Mouse (Mus musculus): ENCODE measurements around the gene Sfxn4. TPM values are rescaled to one million over a fixed set of nuclear protein-coding genes. Genes with fewer than 3 reads are reported as not detected.

Gene Sfxn4
- polyA plus RNA-seq (2016; fragmentation: Nextera tagmentation; extraction: Ambion mirVana): 10.8 and 11.5 TPM in 2 replicates

- DNase-seq (ENCODE audit: extremely low spot score, low spot score): peak; percentile 92
- peak within 1 kb of the TSS; percentile 71 for H3K4me3 ChIP-seq
- peak within 1 kb of the TSS; percentile 87 for H3K27ac ChIP-seq
- no peaks in the 10 kb centered on the region for H3K27me3 ChIP-seq (ENCODE audit: poor library complexity, severe bottlenecking)
- H3K4me1 ChIP-seq: peaks cover 18% of the 10 kb centered on the region
- WGBS: 4% methylated on average over 30 of the region's 30 CpGs
- H3K9me3 ChIP-seq: no peaks in the 10 kb centered on the region
- peaks cover 30% of the 10 kb centered on the region for H3K36me3 ChIP-seq (replicated peaks)
Measured at GRCm38 (mm10) chr19:60860868-60861700, at the start of gene Sfxn4. Sfxn4 (minus strand) TSS chr19:60861479.

- Histone ChIP-seq H3K27me3 (ENCODE audit: poor library complexity, severe bottlenecking) (no peaks in the 10 kb centered on the region), H3K9me3 (no peaks in the 10 kb centered on the region), H3K4me1 (no peaks in the 10 kb centered on the region), H3K27ac (no peak overlapping the region), H3K36me3 (replicated peaks) (no peaks in the 10 kb centered on the region), H3K4me3 (no peak overlapping the region)
- DNase-seq (ENCODE audit: extremely low spot score, low spot score): no peak
Measured at GRCm38 (mm10) chr19:60910304-60910703, 49.0 kb upstream of the Sfxn4 start.

GRCm38 (mm10) chr19:60905477-60905876, 44.2 kb upstream of the Sfxn4 start:
- H3K27me3 ChIP-seq (ENCODE audit: poor library complexity, severe bottlenecking): no peaks in the 10 kb centered on the region
- DNase-seq (ENCODE audit: extremely low spot score, low spot score): no peak
- no peaks in the 10 kb centered on the region for H3K36me3 ChIP-seq (replicated peaks)
- no peaks in the 10 kb centered on the region for H3K4me1 ChIP-seq
- H3K9me3 ChIP-seq: no peaks in the 10 kb centered on the region
- H3K4me3 ChIP-seq: no peak overlapping the region
- whole genome bisulfite sequencing: 97% methylated on average over 5 of the region's 5 CpGs
- no peak overlapping the region for H3K27ac ChIP-seq

GRCm38 (mm10) chr19:60903971-60904370, 42.7 kb upstream of the Sfxn4 start:
- Histone ChIP-seq H3K36me3 (replicated peaks) (no peaks in the 10 kb centered on the region), H3K4me3 (no peak overlapping the region), H3K9me3 (no peaks in the 10 kb centered on the region), H3K27ac (no peak overlapping the region), H3K27me3 (ENCODE audit: poor library complexity, severe bottlenecking) (no peaks in the 10 kb centered on the region), H3K4me1 (no peaks in the 10 kb centered on the region)
- 82% methylated on average over 1 of the region's 1 CpGs for WGBS
- no peak for DNase-seq (ENCODE audit: extremely low spot score, low spot score)

GRCm38 (mm10) chr19:60903139-60903538, 41.9 kb upstream of the Sfxn4 start:
- no peak overlapping the region for H3K4me3 ChIP-seq
- no peak for DNase-seq (ENCODE audit: extremely low spot score, low spot score)
- no peaks in the 10 kb centered on the region for H3K4me1 ChIP-seq
- H3K9me3 ChIP-seq: no peaks in the 10 kb centered on the region
- no peaks in the 10 kb centered on the region for H3K36me3 ChIP-seq (replicated peaks)
- 89% methylated on average over 1 of the region's 1 CpGs for WGBS
- no peak overlapping the region for H3K27ac ChIP-seq
- H3K27me3 ChIP-seq (ENCODE audit: poor library complexity, severe bottlenecking): no peaks in the 10 kb centered on the region

GRCm38 (mm10) chr19:60895251-60895880, 34.1 kb upstream of the Sfxn4 start:
- H3K36me3 ChIP-seq (replicated peaks): no peaks in the 10 kb centered on the region
- H3K9me3 ChIP-seq: no peaks in the 10 kb centered on the region
- 25% methylated on average over 3 of the region's 3 CpGs for WGBS
- peaks cover 19% of the 10 kb centered on the region for H3K4me1 ChIP-seq
- no peak overlapping the region for H3K27ac ChIP-seq
- DNase-seq (ENCODE audit: extremely low spot score, low spot score): no peak
- no peaks in the 10 kb centered on the region for H3K27me3 ChIP-seq (ENCODE audit: poor library complexity, severe bottlenecking)
- H3K4me3 ChIP-seq: no peak overlapping the region

- Histone ChIP-seq H3K27ac (no peak overlapping the region), H3K4me1 (peaks cover 30% of the 10 kb centered on the region), H3K27me3 (ENCODE audit: poor library complexity, severe bottlenecking) (no peaks in the 10 kb centered on the region), H3K36me3 (replicated peaks) (no peaks in the 10 kb centered on the region), H3K9me3 (no peaks in the 10 kb centered on the region), H3K4me3 (peak overlapping the region; percentile 86; the same call in 1 of the 2 replicates)
- 18% methylated on average over 1 of the region's 1 CpGs for WGBS
- DNase-seq (ENCODE audit: extremely low spot score, low spot score): peak; percentile 49
Measured at GRCm38 (mm10) chr19:60891934-60892547, 30.8 kb upstream of the Sfxn4 start.

GRCm38 (mm10) chr19:60891123-60891470, 29.8 kb upstream of the Sfxn4 start:
- Histone ChIP-seq H3K4me3 (peak overlapping the region; percentile 86), H3K4me1 (peaks cover 30% of the 10 kb centered on the region), H3K27me3 (ENCODE audit: poor library complexity, severe bottlenecking) (no peaks in the 10 kb centered on the region), H3K9me3 (no peaks in the 10 kb centered on the region), H3K27ac (no peak overlapping the region), H3K36me3 (replicated peaks) (no peaks in the 10 kb centered on the region)
- no peak for DNase-seq (ENCODE audit: extremely low spot score, low spot score)
- 11% methylated on average over 4 of the region's 5 CpGs for WGBS

- under 1% methylated on average over 41 of the region's 41 CpGs for WGBS
- H3K4me3 ChIP-seq: peak overlapping the region; percentile 86
- H3K9me3 ChIP-seq: no peaks in the 10 kb centered on the region
- peak overlapping the region; percentile 99 for H3K27ac ChIP-seq
- DNase-seq (ENCODE audit: extremely low spot score, low spot score): peak; percentile 78
- H3K27me3 ChIP-seq (ENCODE audit: poor library complexity, severe bottlenecking): no peaks in the 10 kb centered on the region
- H3K36me3 ChIP-seq (replicated peaks): no peaks in the 10 kb centered on the region
- peaks cover 30% of the 10 kb centered on the region for H3K4me1 ChIP-seq
Measured at GRCm38 (mm10) chr19:60890391-60891122, 29.3 kb upstream of the Sfxn4 start.

- H3K4me1 ChIP-seq: peaks cover 30% of the 10 kb centered on the region
- no peaks in the 10 kb centered on the region for H3K9me3 ChIP-seq
- peak within 1 kb of the TSS; percentile 86 for H3K4me3 ChIP-seq
- H3K27me3 ChIP-seq (ENCODE audit: poor library complexity, severe bottlenecking): no peaks in the 10 kb centered on the region
- peak within 1 kb of the TSS; percentile 99 for H3K27ac ChIP-seq
- WGBS: under 1% methylated on average over 55 of the region's 55 CpGs
- DNase-seq (ENCODE audit: extremely low spot score, low spot score): peak; percentile 92
- H3K36me3 ChIP-seq (replicated peaks): no peaks in the 10 kb centered on the region
Measured at GRCm38 (mm10) chr19:60889714-60890315, 28.5 kb upstream of the Sfxn4 start, which contains the start of gene Grk5. Grk5 (plus strand) TSS chr19:60889749.

GRCm38 (mm10) chr19:60889101-60889713, 27.9 kb upstream of the Sfxn4 start:
- 3% methylated on average over 17 of the region's 17 CpGs for WGBS
- Histone ChIP-seq H3K9me3 (no peaks in the 10 kb centered on the region), H3K4me1 (peaks cover 30% of the 10 kb centered on the region), H3K27ac (peak overlapping the region; percentile 99), H3K27me3 (ENCODE audit: poor library complexity, severe bottlenecking) (no peaks in the 10 kb centered on the region), H3K36me3 (replicated peaks) (no peaks in the 10 kb centered on the region), H3K4me3 (peak overlapping the region; percentile 86)
- DNase-seq (ENCODE audit: extremely low spot score, low spot score): peak; percentile 54

- Histone ChIP-seq H3K27ac (no peak overlapping the region), H3K9me3 (no peaks in the 10 kb centered on the region), H3K4me1 (peaks cover 28% of the 10 kb centered on the region), H3K27me3 (ENCODE audit: poor library complexity, severe bottlenecking) (no peaks in the 10 kb centered on the region), H3K4me3 (no peak overlapping the region), H3K36me3 (replicated peaks) (no peaks in the 10 kb centered on the region)
- WGBS: 86% methylated on average over 2 of the region's 2 CpGs
- DNase-seq (ENCODE audit: extremely low spot score, low spot score): no peak
Measured at GRCm38 (mm10) chr19:60887637-60888036, 26.4 kb upstream of the Sfxn4 start.
